Mouse (Mus musculus): ENCODE measurements around the gene Usp33. TPM values are rescaled to one million over a fixed set of nuclear protein-coding genes. Genes with fewer than 3 reads are reported as not detected.
A peak's percentile ranks its signal among the peaks of the same experiment; 100 is the strongest.

Usp33 gene
- polyA plus RNA-seq, 1 experiment from 2014 or later = 74.8 TPM

- no peaks in the 10 kb centered on the region for H3K27me3 ChIP-seq (ENCODE audit: control insufficient read depth, insufficient read depth, low read length)
- H3K4me3 ChIP-seq (ENCODE audit: low read depth, low read length) = peak within 1 kb of the TSS; percentile 74
- peaks cover 2% of the 10 kb centered on the region; the same call in 1 of the 2 replicates for H3K4me1 ChIP-seq (replicated peaks; ENCODE audit: control insufficient read depth, insufficient read depth, low read length)
- H3K9ac ChIP-seq (ENCODE audit: low read depth, low read length) = peak within 1 kb of the TSS; percentile 93
- ATAC-seq (ENCODE audit: low FRiP score) (peak; percentile 93), DNase-seq (ENCODE audit: low spot score) (peak; percentile 95)
- no peaks in the 10 kb centered on the region for H3K9me3 ChIP-seq (ENCODE audit: control insufficient read depth, low read length)
- under 1% methylated on average over 46 of the region's 108 CpGs for WGBS
- peak within 1 kb of the TSS; percentile 99 for H3K27ac ChIP-seq (ENCODE audit: low read depth, low read length)
- no peaks in the 10 kb centered on the region for H3K36me3 ChIP-seq (ENCODE audit: control insufficient read depth, insufficient read depth, low read length)
- peak within 1 kb of the TSS; percentile 82 for H3K4me2 ChIP-seq (replicated peaks; ENCODE audit: low read depth, low read length)
These were observed 49.3 kb downstream of the Usp33 start, which contains the start of gene Zzz3 for GRCm38 (mm10) chr3:152395350-152396277. TSS of gene Zzz3 (plus strand) at chr3:152395473.

DNA sequence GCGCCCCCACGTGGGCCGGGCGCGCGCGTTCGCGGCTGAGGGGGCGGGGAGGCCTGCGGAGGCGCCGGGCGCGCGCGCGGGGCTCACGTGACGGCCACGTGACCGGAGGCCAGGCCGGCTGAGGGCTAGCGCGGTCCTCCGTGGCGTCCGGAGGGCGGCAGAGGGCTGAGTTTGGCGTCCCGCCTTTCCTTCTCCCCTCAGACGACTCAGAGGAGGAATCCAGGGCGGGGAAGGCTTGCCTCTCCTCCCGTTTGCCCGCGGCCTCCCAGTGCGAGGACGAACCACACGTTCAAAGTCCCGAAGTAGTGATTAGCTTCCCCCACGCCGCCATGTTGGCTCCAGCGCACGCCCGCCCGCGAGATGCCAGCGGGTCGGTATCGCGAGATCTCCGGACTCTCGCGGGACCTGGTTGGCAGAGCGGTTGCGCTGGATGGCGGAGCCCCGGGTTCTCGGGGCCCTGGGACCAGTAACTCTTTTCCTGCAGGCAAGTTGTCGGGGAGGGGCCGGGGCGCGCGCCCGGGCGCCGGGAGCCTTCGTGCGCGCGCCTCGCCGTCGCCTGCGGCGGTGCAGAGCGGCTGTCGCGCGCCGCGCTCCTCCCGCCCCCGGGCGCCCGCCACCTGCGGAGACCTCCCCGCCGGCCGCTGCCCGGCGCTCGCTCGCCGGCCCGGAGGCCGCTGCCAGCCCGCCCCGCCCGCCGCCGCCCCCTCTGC, 50.2 kb downstream of the Usp33 start:
- WGBS = under 1% methylated on average over 78 of the region's 102 CpGs
- Histone ChIP-seq H3K27ac (ENCODE audit: low read depth, low read length) (peak overlapping the region; percentile 99), H3K4me1 (replicated peaks; ENCODE audit: control insufficient read depth, insufficient read depth, low read length) (peaks cover 2% of the 10 kb centered on the region; the same call in 1 of the 2 replicates), H3K9me3 (ENCODE audit: control insufficient read depth, low read length) (no peaks in the 10 kb centered on the region), H3K27me3 (ENCODE audit: control insufficient read depth, insufficient read depth, low read length) (no peaks in the 10 kb centered on the region), H3K36me3 (ENCODE audit: control insufficient read depth, insufficient read depth, low read length) (no peaks in the 10 kb centered on the region), H3K9ac (ENCODE audit: low read depth, low read length) (peak overlapping the region; percentile 93), H3K4me2 (replicated peaks; ENCODE audit: low read depth, low read length) (peak overlapping the region; percentile 82), H3K4me3 (ENCODE audit: low read depth, low read length) (peak overlapping the region; percentile 74)
- ATAC-seq (ENCODE audit: low FRiP score) (peak; percentile 93), DNase-seq (ENCODE audit: low spot score) (peak; percentile 96)

DNA sequence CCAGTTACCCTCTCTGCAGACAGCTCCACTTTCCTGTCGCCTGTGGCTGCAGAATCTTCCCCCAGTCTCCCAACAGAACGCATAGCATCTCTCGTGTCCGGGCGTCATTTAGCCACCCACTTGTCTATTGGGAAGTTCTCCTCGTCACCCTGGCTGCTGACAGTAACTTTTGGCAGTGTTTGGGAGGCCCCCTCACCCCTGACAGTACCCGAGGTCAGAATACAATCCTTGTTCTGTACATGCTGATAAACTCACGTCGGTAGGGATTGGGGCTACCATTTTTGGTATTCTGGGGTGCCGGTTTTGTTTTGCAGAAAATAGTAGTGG, 50.7 kb downstream of the Usp33 start:
- Histone ChIP-seq H3K27me3 (ENCODE audit: control insufficient read depth, insufficient read depth, low read length) (no peaks in the 10 kb centered on the region), H3K9me3 (ENCODE audit: control insufficient read depth, low read length) (no peaks in the 10 kb centered on the region), H3K27ac (ENCODE audit: low read depth, low read length) (peak overlapping the region; percentile 99), H3K36me3 (ENCODE audit: control insufficient read depth, insufficient read depth, low read length) (no peaks in the 10 kb centered on the region), H3K9ac (ENCODE audit: low read depth, low read length) (peak overlapping the region; percentile 93), H3K4me2 (replicated peaks; ENCODE audit: low read depth, low read length) (peak overlapping the region; percentile 82), H3K4me1 (replicated peaks; ENCODE audit: control insufficient read depth, insufficient read depth, low read length) (peaks cover 2% of the 10 kb centered on the region; the same call in 1 of the 2 replicates), H3K4me3 (ENCODE audit: low read depth, low read length) (peak overlapping the region; percentile 74)
- DNase-seq (ENCODE audit: low spot score) = peak; percentile 45
- 2% methylated on average over 10 of the region's 10 CpGs for WGBS
- ATAC-seq (ENCODE audit: low FRiP score) = no peak

GRCm38 (mm10) chr3:152397335-152397940, 51.2 kb downstream of the Usp33 start:
- Histone ChIP-seq H3K36me3 (ENCODE audit: control insufficient read depth, insufficient read depth, low read length) (no peaks in the 10 kb centered on the region), H3K4me1 (replicated peaks; ENCODE audit: control insufficient read depth, insufficient read depth, low read length) (peaks cover 2% of the 10 kb centered on the region; the same call in 1 of the 2 replicates), H3K4me3 (ENCODE audit: low read depth, low read length) (peak overlapping the region; percentile 74), H3K9me3 (ENCODE audit: control insufficient read depth, low read length) (no peaks in the 10 kb centered on the region), H3K27ac (ENCODE audit: low read depth, low read length) (no peak overlapping the region), H3K4me2 (replicated peaks; ENCODE audit: low read depth, low read length) (peak overlapping the region; percentile 82), H3K27me3 (ENCODE audit: control insufficient read depth, insufficient read depth, low read length) (no peaks in the 10 kb centered on the region), H3K9ac (ENCODE audit: low read depth, low read length) (peak overlapping the region; percentile 93)
- DNase-seq (ENCODE audit: low spot score) (no peak), ATAC-seq (ENCODE audit: low FRiP score) (no peak)
- WGBS = 69% methylated on average over 9 of the region's 9 CpGs

DNA sequence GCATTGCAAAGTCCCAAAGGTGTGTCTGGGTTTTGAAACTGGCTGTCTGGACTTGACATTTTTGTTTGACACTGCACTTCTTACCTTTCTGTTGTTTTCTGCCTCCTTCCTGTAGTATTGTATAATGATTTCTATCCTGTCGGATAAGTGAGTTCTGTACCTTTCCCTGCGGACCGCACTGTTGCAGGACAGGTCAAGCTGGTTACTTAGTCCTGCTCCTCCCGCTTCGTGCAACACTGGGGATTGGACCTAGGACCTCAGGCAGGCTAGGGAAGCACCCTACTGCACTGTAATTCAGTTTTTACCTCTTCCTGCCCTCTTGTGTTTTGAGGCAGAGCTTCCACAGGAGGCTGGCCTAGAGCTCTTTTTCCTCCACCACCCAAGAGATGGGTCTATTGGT, 54.2 kb downstream of the Usp33 start:
- WGBS = 91% methylated on average over 5 of the region's 5 CpGs

DNA sequence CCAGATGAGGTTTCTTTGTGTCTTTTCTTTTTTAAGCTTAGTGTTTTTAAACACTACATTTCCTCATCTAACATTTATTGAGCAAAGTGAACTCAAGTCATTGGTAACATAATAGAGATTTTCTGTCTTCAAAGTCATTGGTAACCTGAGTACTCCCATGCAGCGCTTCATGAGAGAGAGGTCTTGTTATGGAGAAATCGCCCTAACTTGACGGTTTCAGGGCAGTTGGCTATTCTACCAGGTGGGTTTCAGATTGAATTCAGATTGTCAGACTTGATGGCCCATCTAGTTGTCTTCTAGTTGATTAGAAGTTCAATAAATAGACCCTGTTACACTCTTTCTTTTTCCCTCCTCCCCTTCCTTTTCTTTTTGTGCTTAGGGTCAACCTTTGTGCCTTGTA, 54.6 kb downstream of the Usp33 start:
- no peaks in the 10 kb centered on the region for H3K36me3 ChIP-seq (ENCODE audit: control insufficient read depth, insufficient read depth, low read length)
- H3K4me2 ChIP-seq (replicated peaks; ENCODE audit: low read depth, low read length) = no peak overlapping the region
- 79% methylated on average over 3 of the region's 3 CpGs for WGBS
- peaks cover 2% of the 10 kb centered on the region; the same call in 1 of the 2 replicates for H3K4me1 ChIP-seq (replicated peaks; ENCODE audit: control insufficient read depth, insufficient read depth, low read length)
- H3K27me3 ChIP-seq (ENCODE audit: control insufficient read depth, insufficient read depth, low read length) = no peaks in the 10 kb centered on the region
- no peak overlapping the region for H3K4me3 ChIP-seq (ENCODE audit: low read depth, low read length)
- DNase-seq (ENCODE audit: low spot score) (no peak), ATAC-seq (ENCODE audit: low FRiP score) (no peak)
- H3K9me3 ChIP-seq (ENCODE audit: control insufficient read depth, low read length) = no peaks in the 10 kb centered on the region
- no peak overlapping the region for H3K27ac ChIP-seq (ENCODE audit: low read depth, low read length)
- H3K9ac ChIP-seq (ENCODE audit: low read depth, low read length) = no peak overlapping the region

More for the DNA sequence above, 54.2 kb downstream of the Usp33 start:
- Histone ChIP-seq H3K4me2 (replicated peaks; ENCODE audit: low read depth, low read length) (no peak overlapping the region), H3K27ac (ENCODE audit: low read depth, low read length) (no peak overlapping the region), H3K9ac (ENCODE audit: low read depth, low read length) (no peak overlapping the region), H3K36me3 (ENCODE audit: control insufficient read depth, insufficient read depth, low read length) (no peaks in the 10 kb centered on the region), H3K27me3 (ENCODE audit: control insufficient read depth, insufficient read depth, low read length) (no peaks in the 10 kb centered on the region), H3K4me1 (replicated peaks; ENCODE audit: control insufficient read depth, insufficient read depth, low read length) (peaks cover 2% of the 10 kb centered on the region; the same call in 1 of the 2 replicates), H3K4me3 (ENCODE audit: low read depth, low read length) (no peak overlapping the region), H3K9me3 (ENCODE audit: control insufficient read depth, low read length) (no peaks in the 10 kb centered on the region)
- ATAC-seq (ENCODE audit: low FRiP score) (no peak), DNase-seq (ENCODE audit: low spot score) (no peak)

DNA sequence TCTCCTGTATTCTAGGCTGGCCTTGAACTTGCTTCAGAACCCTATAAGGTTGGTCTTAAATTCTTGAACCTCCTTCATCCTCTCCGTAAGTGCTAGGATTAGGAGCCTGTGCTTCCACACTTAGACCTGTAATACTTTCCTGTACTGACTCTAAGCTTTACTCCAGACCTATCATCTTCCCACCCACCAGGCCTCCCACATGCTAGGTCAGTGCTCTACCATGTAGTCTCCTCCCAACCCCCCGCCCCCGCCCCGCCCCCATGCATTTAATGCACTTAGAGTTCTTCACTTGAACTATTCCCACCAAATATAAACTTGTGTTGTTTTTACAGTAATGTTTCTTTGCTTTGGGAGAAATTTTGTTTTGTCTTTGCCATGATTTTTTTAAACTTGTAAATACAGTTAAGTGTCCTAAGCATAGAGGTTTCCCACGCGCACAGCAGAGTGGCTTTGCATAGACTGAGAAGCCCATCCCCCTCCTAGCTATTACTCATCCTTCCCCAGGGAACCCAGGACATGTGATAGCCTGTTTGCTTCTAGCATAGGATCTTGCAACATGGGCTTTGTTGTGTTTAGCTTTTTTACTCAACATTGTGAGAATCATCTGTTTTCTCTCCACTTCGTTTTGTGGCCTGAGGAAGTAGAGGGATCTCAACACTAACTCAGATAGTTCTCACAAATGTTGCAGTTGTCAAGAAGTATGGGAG, 55.8 kb downstream of the Usp33 start:
- H3K9me3 ChIP-seq (ENCODE audit: control insufficient read depth, low read length) = no peaks in the 10 kb centered on the region
- H3K4me2 ChIP-seq (replicated peaks; ENCODE audit: low read depth, low read length) = no peak overlapping the region
- DNase-seq (ENCODE audit: low spot score) (peak; percentile 49), ATAC-seq (ENCODE audit: low FRiP score) (peak; percentile 34; the same call in 1 of the 2 replicates)
- no peak overlapping the region for H3K4me3 ChIP-seq (ENCODE audit: low read depth, low read length)
- no peak overlapping the region for H3K27ac ChIP-seq (ENCODE audit: low read depth, low read length)
- no peaks in the 10 kb centered on the region for H3K36me3 ChIP-seq (ENCODE audit: control insufficient read depth, insufficient read depth, low read length)
- WGBS = 86% methylated on average over 7 of the region's 7 CpGs
- peaks cover 2% of the 10 kb centered on the region; the same call in 1 of the 2 replicates for H3K4me1 ChIP-seq (replicated peaks; ENCODE audit: control insufficient read depth, insufficient read depth, low read length)
- H3K9ac ChIP-seq (ENCODE audit: low read depth, low read length) = no peak overlapping the region
- no peaks in the 10 kb centered on the region for H3K27me3 ChIP-seq (ENCODE audit: control insufficient read depth, insufficient read depth, low read length)

GRCm38 (mm10) chr3:152402671-152403066, 56.4 kb downstream of the Usp33 start:
- DNase-seq (ENCODE audit: low spot score) (no peak), ATAC-seq (ENCODE audit: low FRiP score) (no peak)
- H3K27ac ChIP-seq (ENCODE audit: low read depth, low read length) = no peak overlapping the region
- H3K4me1 ChIP-seq (replicated peaks; ENCODE audit: control insufficient read depth, insufficient read depth, low read length) = peaks cover 2% of the 10 kb centered on the region; the same call in 1 of the 2 replicates
- H3K27me3 ChIP-seq (ENCODE audit: control insufficient read depth, insufficient read depth, low read length) = no peaks in the 10 kb centered on the region
- H3K9me3 ChIP-seq (ENCODE audit: control insufficient read depth, low read length) = no peaks in the 10 kb centered on the region
- H3K9ac ChIP-seq (ENCODE audit: low read depth, low read length) = no peak overlapping the region
- H3K4me3 ChIP-seq (ENCODE audit: low read depth, low read length) = no peak overlapping the region
- H3K36me3 ChIP-seq (ENCODE audit: control insufficient read depth, insufficient read depth, low read length) = no peaks in the 10 kb centered on the region
- 93% methylated on average over 3 of the region's 3 CpGs for WGBS
- no peak overlapping the region for H3K4me2 ChIP-seq (replicated peaks; ENCODE audit: low read depth, low read length)

Data from hindbrain, embryonic 11.5 days (tissue).